Mouse (Mus musculus) C3H10T1/2 (cell line): ENCODE data around the gene Nr4a3. TPM values are rescaled to one million over a fixed set of nuclear protein-coding genes. Genes with fewer than 3 reads are reported as not detected.

Source experiments
- polyA plus RNA-seq, 2 experiments: library from polyadenylated mRNA; unstranded; fragments of >200 nt; fragmentation: generic; extraction: Trizol; gene quantifications; one replicate each; pipeline ENCODE4 v1.2.1; 2012; ENCODE audit warnings: missing spikeins in 2 of 2

Gene Nr4a3
- polyA plus RNA-seq: under 1 TPM; 0.01 to 0.02 TPM

DNA sequence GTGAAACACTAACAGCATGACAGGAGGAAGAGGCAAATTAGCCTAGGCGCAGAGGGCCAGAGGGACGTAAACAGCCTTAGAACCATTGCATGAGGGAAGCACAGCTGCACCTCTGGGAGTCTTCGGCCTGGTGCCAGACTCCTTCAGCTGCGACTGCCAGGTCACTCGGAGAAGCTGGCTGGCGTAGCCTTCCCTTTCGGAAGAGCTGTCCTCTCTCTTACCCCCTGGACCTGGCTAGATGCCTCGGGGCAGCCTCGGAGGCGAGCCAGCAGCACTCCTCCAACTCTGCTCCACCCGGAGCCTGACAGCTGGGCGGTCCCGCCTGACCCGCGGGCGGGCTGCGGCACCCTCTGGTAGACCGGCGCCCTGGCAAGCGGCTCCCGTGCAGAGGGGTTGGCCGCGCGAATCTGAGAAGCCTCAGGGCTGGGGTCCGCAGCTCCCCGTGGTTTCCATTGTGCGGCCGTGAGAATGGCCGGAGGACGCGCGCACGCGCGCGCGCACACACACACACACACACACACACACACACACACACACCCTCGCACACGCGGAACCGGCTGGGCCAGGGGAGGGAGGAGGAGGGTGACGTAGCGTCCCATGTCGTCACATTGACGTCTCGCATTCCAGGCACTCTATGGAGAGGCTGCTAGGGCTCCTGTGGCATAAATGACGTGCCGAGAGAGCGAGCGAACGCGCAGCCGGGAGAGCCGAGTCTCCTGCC lies at the start of gene Nr4a3:
Nr4a3 (plus strand) TSS at position 663 of the 721 bp plus-strand sequence.

DNA sequence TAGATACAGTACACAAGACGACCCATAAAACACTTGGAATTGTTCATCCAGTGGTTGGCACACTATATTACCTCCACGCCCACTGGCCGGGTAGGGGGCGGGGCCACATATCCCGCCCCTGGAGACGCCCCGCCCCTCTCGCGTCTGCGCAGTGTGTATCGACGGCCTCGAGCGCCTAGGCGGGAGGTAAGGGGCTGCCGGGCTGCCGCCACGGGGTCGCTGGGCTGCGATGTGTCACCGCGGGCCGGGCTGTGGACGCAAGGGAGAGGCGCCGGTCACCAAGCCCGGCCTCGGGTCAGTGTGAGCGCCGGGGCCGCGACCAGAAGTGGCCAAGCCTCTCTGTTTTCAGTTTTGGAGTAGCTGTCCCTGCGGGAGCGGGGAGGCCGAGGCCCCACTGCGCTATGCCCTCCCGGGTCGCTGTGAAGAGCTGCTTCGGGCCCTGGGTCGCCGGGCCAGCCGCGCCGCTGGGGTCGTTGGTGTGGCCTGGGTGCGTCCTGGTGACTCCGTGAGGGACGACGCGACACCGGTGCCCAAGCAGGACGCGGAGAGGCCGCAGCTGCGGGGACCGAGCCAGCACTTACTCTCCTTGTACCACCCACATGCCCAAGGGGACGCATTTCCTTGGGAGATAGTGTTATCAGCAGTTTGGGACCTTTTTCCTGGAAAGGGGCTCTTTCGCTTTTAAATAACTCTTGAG lies 80.0 kb downstream of the Nr4a3 start, which contains the start of gene Stx17:
Stx17 (plus strand) TSS at position 143 of the 697 bp plus-strand sequence.

Other genes with a start within 250 kb of the Nr4a3 start
- 1 to 10 TPM; 1.3 to 9.3 TPM for gene Stx17, start 79.8 kb downstream of the Nr4a3 start, polyA plus RNA-seq
- gene Erp44, start 234.4 kb downstream of the Nr4a3 start, polyA plus RNA-seq: 10 to 100 TPM; 15.4 to 34.4 TPM
- 1 to 10 TPM in 1 of 2 experiments, under 1 TPM in 1; 0.59 to 7.4 TPM for gene Invs, start 234.6 kb downstream of the Nr4a3 start, polyA plus RNA-seq